ENCODE assay signal across 14 mouse cellular contexts in genomic region chr6:90446883-90447282, GRCm38 (mm10). TPM values are rescaled to one million over a fixed set of nuclear protein-coding genes. Genes with fewer than 3 reads are reported as not detected.
DNase-seq lines count a peak whose midpoint lies in the region; ATAC-seq lines count a peak whose summit lies in the region.
"Had no signal": no experiment of that assay in that cellular context is flagged by ENCODE, and none has a peak within 500 bp of the region (broad histone marks: within the 10 kb centered on the region; RNA-seq: fewer than 3 reads in every experiment).

No protein-coding gene starts in this region.

- no peak overlapping the region for H3K27ac ChIP-seq in forebrain, embryonic 14.5 days (ENCODE audit: low read depth, low read length)
- peak overlapping the region; percentile 68 for H3K27ac ChIP-seq in hindbrain, embryonic 16.5 days (ENCODE audit: low read depth, low read length)
- H3K27ac ChIP-seq in neural tube, embryonic 14.5 days (ENCODE audit: low read depth, low read length), result peak overlapping the region; percentile 60; the same call in 1 of the 2 replicates
- H3K27ac ChIP-seq: kidney, embryonic 15.5 days had no signal

- peak; percentile 75 for ATAC-seq in forebrain, embryonic 14.5 days
- peak; percentile 94 for ATAC-seq in hindbrain, embryonic 16.5 days
- peak; percentile 79 for ATAC-seq in neural tube, embryonic 14.5 days (ENCODE audit: low read depth)
- no peak for ATAC-seq in cerebellum, adult (ENCODE audit: insufficient number of reproducible peaks, low FRiP score, low TSS enrichment)

- H3K4me2 ChIP-seq in forebrain, embryonic 14.5 days (ENCODE audit: low read length), result no peak overlapping the region
- H3K4me2 ChIP-seq in hindbrain, embryonic 16.5 days (ENCODE audit: low read length), result no peak overlapping the region
- H3K4me2 ChIP-seq in neural tube, embryonic 14.5 days (ENCODE audit: low read depth, low read length), result no peak overlapping the region
- H3K4me2 ChIP-seq: kidney, embryonic 15.5 days had no signal

- no peak overlapping the region for H3K4me3 ChIP-seq in forebrain, embryonic 14.5 days (ENCODE audit: low read depth, low read length)
- no peak overlapping the region for H3K4me3 ChIP-seq in hindbrain, embryonic 16.5 days (ENCODE audit: low read length)
- no peak overlapping the region for H3K4me3 ChIP-seq in neural tube, embryonic 14.5 days (ENCODE audit: low read depth, low read length)
- H3K4me3 ChIP-seq: kidney, embryonic 15.5 days had no signal

- no peaks in the 10 kb centered on the region for H3K27me3 ChIP-seq in forebrain, embryonic 14.5 days (replicated peaks; ENCODE audit: control insufficient read depth, insufficient read depth, low read length)
- no peaks in the 10 kb centered on the region for H3K27me3 ChIP-seq in hindbrain, embryonic 16.5 days (replicated peaks; ENCODE audit: control insufficient read depth, insufficient read depth, low read length)
- no peaks in the 10 kb centered on the region for H3K27me3 ChIP-seq in neural tube, embryonic 14.5 days (ENCODE audit: control insufficient read depth, insufficient read depth, low read length)
- H3K27me3 ChIP-seq: kidney, embryonic 15.5 days had no signal

- no peak overlapping the region for H3K9ac ChIP-seq in forebrain, embryonic 14.5 days (ENCODE audit: low read length)
- no peak overlapping the region; the same call in 1 of the 2 replicates for H3K9ac ChIP-seq in hindbrain, embryonic 16.5 days (ENCODE audit: low read depth, low read length)
- H3K9ac ChIP-seq in neural tube, embryonic 14.5 days (replicated peaks; ENCODE audit: low read depth, low read length), result no peak overlapping the region
- H3K9ac ChIP-seq: kidney, embryonic 15.5 days had no signal

- H3K36me3 ChIP-seq in forebrain, embryonic 14.5 days (ENCODE audit: control insufficient read depth, insufficient read depth, low read length), result no peaks in the 10 kb centered on the region
- no peaks in the 10 kb centered on the region for H3K36me3 ChIP-seq in hindbrain, embryonic 16.5 days (ENCODE audit: control insufficient read depth, insufficient read depth, low read length)
- no peaks in the 10 kb centered on the region for H3K36me3 ChIP-seq in neural tube, embryonic 14.5 days (ENCODE audit: control insufficient read depth, insufficient read depth, low read length)
- H3K36me3 ChIP-seq: kidney, embryonic 15.5 days had no signal

- peak; percentile 65 for DNase-seq in retina, postnatal 1 day
- DNase-seq in retina, embryonic 14.5 days (ENCODE audit: low spot score), result no peak
- DNase-seq in forebrain, embryonic 14.5 days (ENCODE audit: low spot score), result peak; percentile 65
- no peak for DNase-seq in gastrocnemius, postnatal 4 days (ENCODE audit: low spot score in 2 of 2)
- DNase-seq: adrenal gland, adult 8-10 months; heart, postnatal 4 days; lung, adult 2 months; right cerebral cortex, postnatal 14 days; thymus, postnatal 36 days had no signal

- H3K4me1 ChIP-seq in forebrain, embryonic 14.5 days (ENCODE audit: control insufficient read depth, insufficient read depth, low read length), result peaks cover 6% of the 10 kb centered on the region; the same call in 1 of the 2 replicates
- H3K4me1 ChIP-seq in hindbrain, embryonic 16.5 days (ENCODE audit: control insufficient read depth, insufficient read depth, low read depth, low read length), result peaks cover 4% of the 10 kb centered on the region; the same call in 1 of the 2 replicates
- peaks cover 4% of the 10 kb centered on the region; the same call in 1 of the 2 replicates for H3K4me1 ChIP-seq in neural tube, embryonic 14.5 days (ENCODE audit: control insufficient read depth, insufficient read depth, low read length)
- H3K4me1 ChIP-seq: kidney, embryonic 15.5 days had no signal

- H3K9me3 ChIP-seq in forebrain, embryonic 14.5 days (replicated peaks; ENCODE audit: control insufficient read depth, low read length), result no peaks in the 10 kb centered on the region
- no peaks in the 10 kb centered on the region for H3K9me3 ChIP-seq in hindbrain, embryonic 16.5 days (ENCODE audit: control insufficient read depth, low read length)
- no peaks in the 10 kb centered on the region for H3K9me3 ChIP-seq in neural tube, embryonic 14.5 days (ENCODE audit: control insufficient read depth, low read length)
- H3K9me3 ChIP-seq: kidney, embryonic 15.5 days had no signal

- 19% methylated on average over 4 of the region's 4 CpGs for WGBS in forebrain, embryonic 14.5 days
- 17% methylated on average over 4 of the region's 4 CpGs for WGBS in hindbrain, embryonic 16.5 days
- 39% methylated on average over 4 of the region's 4 CpGs for WGBS in neural tube, embryonic 14.5 days

RNA-seq across cellular contexts. Expression of gene Klf15, which starts 15.5 kb away (rescaled TPM):
- polyA plus RNA-seq in forebrain, embryonic 14.5 days (2014; fragmentation: Nextera tagmentation; extraction: Ambion mirVana), result 10.3 and 12.0 TPM in 2 replicates
- 20.9 and 25.1 TPM in 2 replicates for polyA plus RNA-seq in hindbrain, embryonic 16.5 days (2015; fragmentation: Nextera tagmentation; extraction: Ambion mirVana)
- 16.1 and 16.6 TPM in 2 replicates for polyA plus RNA-seq in neural tube, embryonic 14.5 days (2014; fragmentation: Nextera tagmentation; extraction: Ambion mirVana)
- 1 to 10 TPM; 6.3 to 6.7 TPM for total RNA-seq in gastrocnemius, postnatal 4 days (2021)
- total RNA-seq: common myeloid progenitor, adult 5-6 weeks had no signal

RNA-seq across cellular contexts. Expression of gene Cfap100, which starts 18.3 kb away (rescaled TPM):
- polyA plus RNA-seq in forebrain, embryonic 14.5 days (2014; fragmentation: Nextera tagmentation; extraction: Ambion mirVana), result 3.0 and 3.1 TPM in 2 replicates
- 7.5 and 10.3 TPM in 2 replicates for polyA plus RNA-seq in hindbrain, embryonic 16.5 days (2015; fragmentation: Nextera tagmentation; extraction: Ambion mirVana)
- polyA plus RNA-seq in neural tube, embryonic 14.5 days (2014; fragmentation: Nextera tagmentation; extraction: Ambion mirVana), result 7.4 and 8.5 TPM in 2 replicates
- total RNA-seq in gastrocnemius, postnatal 4 days (2021), result under 1 TPM; 0.26 to 0.37 TPM
- total RNA-seq: common myeloid progenitor, adult 5-6 weeks; heart, postnatal 4 days had no signal

RNA-seq across cellular contexts. Expression of gene Aldh1l1, which starts 39.3 kb away (rescaled TPM):
- 15.8 and 24.1 TPM in 2 replicates for polyA plus RNA-seq in forebrain, embryonic 14.5 days (2014; fragmentation: Nextera tagmentation; extraction: Ambion mirVana)
- polyA plus RNA-seq in hindbrain, embryonic 16.5 days (2015; fragmentation: Nextera tagmentation; extraction: Ambion mirVana), result 89.0 and 101 TPM in 2 replicates
- polyA plus RNA-seq in neural tube, embryonic 14.5 days (2014; fragmentation: Nextera tagmentation; extraction: Ambion mirVana), result 53.3 and 53.5 TPM in 2 replicates
- total RNA-seq in gastrocnemius, postnatal 4 days (2021), result 1 to 10 TPM; 2.2 to 2.9 TPM

Comparison
In these comparisons a context has a peak if more than half of its experiments do, and no peak if none do; other contexts are left out.
1. DNase-seq: peak in retina, postnatal 1 day (single experiment) and forebrain, embryonic 14.5 days (single experiment); none in retina, embryonic 14.5 days (single experiment) and gastrocnemius, postnatal 4 days (0 of 2).